Mouse (Mus musculus): ENCODE results near the gene Pfdn6.
"Not testable (repeated sequence)": the region's sequence is repeated elsewhere in the genome, so short reads cannot be mapped to it uniquely, and the experiment has no call there.

DNA sequence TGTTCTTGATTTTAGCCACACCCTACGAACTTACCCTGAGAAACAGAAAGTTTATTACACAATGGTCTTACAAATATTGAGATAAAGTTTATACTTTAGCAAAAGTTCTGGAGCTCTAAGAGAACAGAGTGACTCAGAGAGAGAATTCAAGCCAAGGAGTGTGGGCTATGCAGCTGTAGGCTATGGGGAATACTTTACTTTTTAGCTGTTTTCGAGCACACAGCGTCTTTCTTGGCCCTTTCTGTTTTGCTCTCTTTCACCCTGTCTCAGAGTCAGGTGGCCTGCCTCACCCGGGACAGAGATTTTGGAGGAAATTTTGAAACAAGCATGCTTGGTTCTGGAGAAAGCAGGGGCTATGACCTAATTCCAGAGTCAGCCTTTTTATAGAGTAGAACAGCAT, 42.0 kb downstream of the Pfdn6 start:
- not testable (repeated sequence) for TF ChIP-seq CTCF (IDR thresholded peaks at IDR 0.05; ENCODE audit: control insufficient read depth, insufficient read depth, insufficient replicate concordance, low read depth, low read length); POLR2A (IDR thresholded peaks at IDR 0.05; ENCODE audit: control insufficient read depth, low read depth, low read length)

Measured in testis, adult 2 months (tissue).